Mouse (Mus musculus): Measurements from ENCODE around the gene B4galnt1.

B4galnt1 gene

DNA sequence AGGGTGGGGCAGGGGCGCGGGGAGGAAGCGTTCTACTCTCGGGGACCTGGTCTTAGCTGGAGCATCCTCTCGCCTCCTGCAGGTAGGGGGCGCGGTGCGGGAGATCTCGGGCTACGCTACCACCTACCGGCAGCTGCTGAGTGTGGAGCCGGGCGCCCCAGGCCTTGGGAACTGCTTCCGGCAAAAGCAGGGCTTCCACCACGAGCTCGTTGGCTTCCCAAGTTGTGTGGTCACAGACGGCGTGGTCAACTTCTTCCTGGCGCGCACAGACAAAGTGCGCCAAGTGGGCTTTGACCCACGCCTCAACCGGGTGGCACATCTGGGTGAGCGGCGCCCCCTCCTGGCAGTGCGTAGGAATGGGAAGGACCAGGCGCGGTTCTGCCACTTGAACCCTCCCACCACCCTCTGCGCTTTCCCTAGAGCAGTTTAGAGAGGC is 5.8 kb downstream of the B4galnt1 start:
- DNase-seq (ENCODE audit: low spot score): no peak

DNA sequence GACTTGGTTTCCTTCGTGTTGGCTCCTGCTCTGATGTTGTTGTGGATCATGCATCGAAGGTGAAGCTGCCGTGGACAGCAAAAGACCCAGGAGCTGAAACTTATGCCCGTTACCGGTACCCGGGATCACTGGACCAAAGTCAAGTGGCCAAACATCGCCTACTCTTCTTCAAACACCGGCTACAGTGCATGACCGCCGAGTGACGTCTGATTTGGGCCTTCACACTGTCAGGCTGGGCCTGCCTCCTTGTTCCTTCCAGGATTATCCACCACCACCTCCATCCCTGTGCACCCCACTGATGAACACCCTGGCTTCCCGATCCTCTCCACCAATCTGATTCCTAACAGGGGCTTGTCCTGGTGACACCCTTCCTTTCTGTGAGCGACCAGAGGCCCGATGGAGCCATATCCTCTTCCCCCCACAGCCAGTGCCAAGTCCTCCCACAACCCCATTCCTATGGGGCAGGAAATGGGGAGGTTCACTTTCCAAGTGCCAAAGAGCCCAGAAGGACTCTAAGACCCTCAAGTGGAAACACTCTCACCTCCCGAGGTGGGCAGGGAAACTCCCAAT is 6.7 kb downstream of the B4galnt1 start:
- DNase-seq (ENCODE audit: low spot score): no peak

- no peak for DNase-seq (ENCODE audit: low spot score)
Measured at GRCm38 (mm10) chr10:127173148-127174065, 8.4 kb downstream of the B4galnt1 start.

- DNase-seq (ENCODE audit: low spot score): no peak
Measured at GRCm38 (mm10) chr10:127174170-127174569, 9.1 kb downstream of the B4galnt1 start.

GRCm38 (mm10) chr10:127176228-127176627 is 11.2 kb downstream of the B4galnt1 start:
- no peak for DNase-seq (ENCODE audit: low spot score)

GRCm38 (mm10) chr10:127176756-127177155 is 11.7 kb downstream of the B4galnt1 start:
- no peak for DNase-seq (ENCODE audit: low spot score)

DNA sequence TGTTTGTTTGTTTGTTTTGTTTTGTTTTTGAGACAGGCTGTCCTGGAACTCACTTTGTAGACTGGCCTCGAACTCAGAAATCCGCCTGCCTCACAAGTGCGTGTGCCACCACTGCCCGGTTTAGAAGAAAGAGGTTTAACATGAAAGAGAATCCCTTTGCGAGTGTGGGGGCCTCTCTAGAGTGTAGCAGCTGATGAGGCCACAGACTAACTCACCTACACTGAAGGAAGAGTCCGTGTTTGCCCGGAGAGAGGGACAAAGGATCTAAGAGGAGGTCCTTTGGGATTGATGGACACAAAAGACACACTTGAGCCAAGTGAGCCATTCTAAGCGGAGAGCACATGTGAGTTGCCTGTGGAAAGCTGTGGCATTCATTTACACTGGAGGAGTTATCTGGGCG is 12.2 kb downstream of the B4galnt1 start:
- DNase-seq (ENCODE audit: low spot score): peak; percentile 25

- peak; percentile 78 for DNase-seq (ENCODE audit: low spot score)
Measured at GRCm38 (mm10) chr10:127177719-127178118, 12.7 kb downstream of the B4galnt1 start.

GRCm38 (mm10) chr10:127178286-127179027 is 13.4 kb downstream of the B4galnt1 start:
- no peak for DNase-seq (ENCODE audit: low spot score)

DNA sequence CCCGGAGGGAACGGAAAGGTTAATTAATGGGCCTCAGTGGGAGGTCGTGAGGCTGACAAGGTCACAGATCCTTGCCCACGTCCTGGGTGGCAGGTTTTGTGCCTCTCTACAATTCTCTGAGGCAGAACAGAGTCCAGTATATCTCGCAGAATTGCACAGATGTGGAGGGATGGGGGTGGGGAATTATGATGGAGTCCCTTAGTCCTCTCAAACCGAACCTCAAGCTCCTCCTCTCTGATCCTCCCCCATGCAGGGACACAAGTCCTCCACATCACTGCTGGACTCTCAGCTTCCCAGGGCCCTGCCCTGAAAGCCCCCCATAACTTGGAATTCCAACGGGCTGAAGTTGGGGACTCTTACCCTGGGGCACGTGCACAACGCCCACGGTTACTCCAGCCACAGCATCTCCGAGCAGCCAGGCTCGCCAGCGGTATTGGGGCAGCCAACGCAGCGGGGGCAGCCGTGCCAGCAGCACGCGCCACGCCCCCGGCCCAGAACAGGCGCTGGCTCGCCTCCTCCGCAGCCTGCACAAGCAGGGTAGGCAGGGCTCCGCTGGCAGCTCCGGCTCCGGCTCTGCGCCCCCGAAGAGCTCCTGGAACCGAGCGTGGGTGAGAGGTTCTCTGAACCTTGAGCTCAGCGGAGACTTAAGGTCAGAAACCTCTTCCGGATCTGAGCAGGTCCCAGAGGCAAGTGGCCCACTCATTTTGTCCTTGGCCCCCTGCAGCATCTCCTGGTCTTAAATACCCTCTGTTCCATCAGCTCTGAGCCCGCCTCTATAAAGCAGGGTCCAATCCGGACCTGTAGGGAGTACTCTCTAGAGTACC is 15.1 kb downstream of the B4galnt1 start, which contains the start of gene Slc26a10:
TSS of gene Slc26a10 (minus strand) at position 775 of the 824 bp plus-strand sequence.
- DNase-seq (ENCODE audit: low spot score): peak; percentile 79

DNA sequence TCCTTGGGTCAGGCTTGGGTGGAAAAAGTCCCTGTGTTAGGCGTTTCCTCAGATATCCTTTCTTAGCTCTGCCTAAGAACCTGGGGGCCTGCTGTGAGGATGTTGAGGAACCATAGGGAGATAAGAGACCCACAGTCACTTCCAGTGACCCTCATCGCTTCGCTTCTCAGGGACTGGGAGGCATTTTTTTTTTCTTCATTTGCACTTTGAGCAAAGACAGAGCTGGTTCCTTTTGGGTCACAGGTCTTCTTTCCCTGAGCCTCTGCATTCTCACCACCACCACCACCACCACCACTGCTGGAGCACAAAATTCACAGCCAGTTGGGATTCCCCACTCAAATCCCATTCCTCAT is 15.6 kb downstream of the B4galnt1 start:
- peak; percentile 18 for DNase-seq (ENCODE audit: low spot score)

- DNase-seq (ENCODE audit: low spot score): no peak
Measured at GRCm38 (mm10) chr10:127181566-127181965, 16.5 kb downstream of the B4galnt1 start.

DNA sequence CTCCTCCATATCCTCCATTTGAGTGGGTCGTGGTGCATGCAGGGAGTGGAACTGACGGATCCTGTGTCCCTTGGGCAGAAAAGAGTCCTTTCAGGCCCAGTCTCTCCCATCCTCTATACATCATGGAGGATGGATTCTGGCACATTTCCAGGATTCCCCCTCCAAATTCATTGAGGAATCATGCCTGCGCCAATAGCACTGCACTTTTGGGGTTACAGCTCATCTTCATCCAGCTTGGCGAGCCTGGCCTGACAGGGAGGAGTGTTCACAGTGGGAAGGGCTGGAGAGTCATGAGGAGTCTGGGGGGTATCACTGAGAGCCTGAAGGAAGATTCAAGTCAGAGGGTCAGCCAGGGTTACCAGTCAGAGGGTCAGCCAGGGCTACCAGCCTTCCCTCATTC is 17.6 kb downstream of the B4galnt1 start:
- no peak for DNase-seq (ENCODE audit: low spot score)

DNA sequence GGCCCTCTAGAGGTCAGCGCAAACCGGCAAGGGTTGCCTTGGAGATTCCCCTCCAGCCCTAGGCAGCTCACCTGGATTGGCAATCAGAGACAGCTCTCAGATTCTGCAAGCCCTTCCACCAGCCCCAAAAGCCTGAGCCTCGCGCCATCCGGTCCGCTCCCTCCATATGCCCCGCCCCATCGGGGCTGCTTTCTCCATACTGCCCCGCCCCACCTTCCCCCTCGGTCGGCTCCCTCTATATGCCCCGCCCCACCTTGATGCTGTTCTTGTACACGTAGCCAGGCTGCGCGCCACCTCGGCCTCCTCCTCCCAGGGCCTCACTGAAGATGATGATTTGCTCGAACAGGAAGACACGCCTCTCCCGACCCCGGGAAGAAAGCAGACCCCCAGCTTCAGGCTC is 18.7 kb downstream of the B4galnt1 start:
- no peak for DNase-seq (ENCODE audit: low spot score)

DNA sequence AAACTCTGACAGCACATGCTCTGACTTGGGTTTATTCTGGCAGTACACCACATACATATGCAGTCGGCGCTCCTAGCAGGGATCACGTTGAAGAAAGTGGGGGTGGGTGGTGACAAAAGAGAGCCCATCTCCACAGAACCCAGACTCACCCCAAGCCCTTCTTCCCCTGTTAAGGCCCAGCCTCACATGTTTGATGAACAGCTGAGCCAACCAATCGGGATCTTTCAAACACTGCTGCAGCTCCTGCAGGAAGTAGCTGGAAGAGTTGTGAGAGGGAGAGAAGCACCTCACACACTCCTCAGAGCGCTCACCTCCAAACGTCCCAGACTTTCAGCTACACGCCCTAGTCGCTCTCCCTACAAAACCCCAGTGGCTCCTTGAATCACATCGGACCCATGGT is 20.1 kb downstream of the B4galnt1 start:
- peak; percentile 43 for DNase-seq (ENCODE audit: low spot score)

GRCm38 (mm10) chr10:127185506-127185905 is 20.5 kb downstream of the B4galnt1 start:
- no peak for DNase-seq (ENCODE audit: low spot score)

- DNase-seq (ENCODE audit: low spot score): peak; percentile 20
Measured at GRCm38 (mm10) chr10:127186451-127186850, 21.4 kb downstream of the B4galnt1 start.

- no peak for DNase-seq (ENCODE audit: low spot score)
Measured at GRCm38 (mm10) chr10:127187371-127188078, 22.5 kb downstream of the B4galnt1 start.

DNA sequence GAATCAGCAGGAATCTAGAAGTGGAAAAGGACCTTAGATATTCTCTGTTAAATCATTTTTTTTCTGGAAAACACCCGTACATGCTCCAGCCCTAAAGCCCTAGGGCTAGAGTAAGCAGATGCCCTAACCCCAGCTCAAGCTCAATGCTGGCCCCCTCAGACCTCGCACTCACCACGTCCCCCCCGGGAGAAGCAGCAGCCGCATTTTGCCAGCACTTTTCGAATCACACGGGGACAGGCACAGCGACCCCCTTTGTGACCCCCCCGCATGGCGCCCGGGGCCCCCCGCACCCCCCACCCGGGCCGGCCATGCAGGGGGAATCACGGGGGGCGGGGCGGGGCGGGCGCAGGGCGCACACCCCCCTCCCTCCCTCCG is 23.0 kb downstream of the B4galnt1 start:
- DNase-seq (ENCODE audit: low spot score): peak; percentile 46

- DNase-seq (ENCODE audit: low spot score): peak; percentile 90
Measured at GRCm38 (mm10) chr10:127188465-127189115, 23.6 kb downstream of the B4galnt1 start.
